Mouse (Mus musculus) liver, embryonic 11.5 days (tissue): Measurements from ENCODE around the gene Bricd5. TPM values are rescaled to one million over a fixed set of nuclear protein-coding genes. Genes with fewer than 3 reads are reported as not detected.

Source experiments
- ATAC-seq: fragments of 200-750 bp; cut with Nextera tagmentation; replicated peaks from 2 replicates; pipeline ENCODE4 v1.8.0; 2017; ENCODE audit warnings: moderate number of reproducible peaks, mild to moderate bottlenecking, moderate TSS enrichment, moderate library complexity; ENCODE audit not compliant: low FRiP score
- DNase-seq: peaks from one replicate; pipeline ENCODE4 v3.0.0-alpha.2; 2017; ENCODE audit warnings: low spot score
- H3K27ac ChIP-seq: fragments of 300-500 bp; sonication (generic); 2 replicates; pipeline ENCODE4 v1.5.1; 2014; ENCODE audit warnings: mild to moderate bottlenecking, low read depth, low read length, control low read depth
- H3K27me3 ChIP-seq: fragments of 300-500 bp; sonication (generic); replicated peaks from 2 replicates; pipeline ENCODE4 v1.6.1; 2014; ENCODE audit warnings: low read length, mixed read lengths; ENCODE audit not compliant: control insufficient read depth, insufficient read depth
- H3K36me3 ChIP-seq: fragments of 300-500 bp; sonication (generic); 2 replicates; pipeline ENCODE4 v1.6.1; 2014; ENCODE audit warnings: mild to moderate bottlenecking, low read length, moderate library complexity, mixed read lengths; ENCODE audit not compliant: control insufficient read depth, insufficient read depth
- H3K4me1 ChIP-seq: fragments of 300-500 bp; sonication (generic); replicated peaks from 2 replicates; pipeline ENCODE4 v1.6.1; 2014; ENCODE audit warnings: low read length, mixed read lengths; ENCODE audit not compliant: control insufficient read depth, insufficient read depth
- H3K4me2 ChIP-seq: fragments of 300-500 bp; sonication (generic); 2 replicates; pipeline ENCODE4 v1.6.1; 2014; ENCODE audit warnings: mild to moderate bottlenecking, control low read depth, moderate library complexity
- H3K4me3 ChIP-seq: fragments of 300-500 bp; sonication (generic); 2 replicates; pipeline ENCODE4 v1.5.1; 2014; ENCODE audit warnings: low read depth, low read length, control low read depth
- H3K9ac ChIP-seq: fragments of 300-500 bp; sonication (generic); 2 replicates; pipeline ENCODE4 v1.6.1; 2014; ENCODE audit warnings: low read depth, low read length, control low read depth
- H3K9me3 ChIP-seq: fragments of 300-500 bp; sonication (generic); 2 replicates; pipeline ENCODE4 v1.6.1; 2016; ENCODE audit warnings: low read length, inconsistent platforms, mixed read lengths; ENCODE audit not compliant: control insufficient read depth
- WGBS: fragments of 180-500 bp; shearing (Covaris S2); extraction: QIAGEN DNeasy Blood & Tissue Kit; methylation state at CpG from one replicate; pipeline ENCODE4 v1.1.7; 2014; 5-methylcytosine and 5-hydroxymethylcytosine counted together
- polyA plus RNA-seq: library from polyadenylated mRNA; unstranded; fragments of >200 nt; fragmentation: Nextera tagmentation; extraction: Ambion mirVana; gene quantifications from 2 replicates; pipeline ENCODE4 v1.2.1, GENCODE M21; 2014

Gene Bricd5
- polyA plus RNA-seq, 1 experiment from 2014 or later = 0.25 TPM

- H3K27me3 ChIP-seq = no peaks in the 10 kb centered on the region
Observed at GRCm38 (mm10) chr17:24502208-24502607, 28.5 kb downstream of the Bricd5 start.

GRCm38 (mm10) chr17:24504085-24504484 lies 30.4 kb downstream of the Bricd5 start:
- H3K4me1 ChIP-seq = peaks cover 10% of the 10 kb centered on the region

More at GRCm38 (mm10) chr17:24502208-24502607, 28.5 kb downstream of the Bricd5 start:
- Histone ChIP-seq H3K36me3 (no peaks in the 10 kb centered on the region), H3K27ac (no peak overlapping the region), H3K4me1 (peaks cover 7% of the 10 kb centered on the region), H3K9ac (no peak overlapping the region; the same call in 1 of the 2 replicates), H3K4me3 (no peak overlapping the region), H3K4me2 (no peak overlapping the region), H3K9me3 (no peaks in the 10 kb centered on the region)
- DNase-seq (no peak), ATAC-seq (no peak)
- 38% methylated on average over 11 of the region's 11 CpGs for WGBS

GRCm38 (mm10) chr17:24505286-24505955 lies 31.7 kb downstream of the Bricd5 start:
- H3K4me3 ChIP-seq = no peak overlapping the region
- DNase-seq = no peak
- no peak overlapping the region for H3K27ac ChIP-seq
- H3K9ac ChIP-seq = no peak overlapping the region
- peaks cover 14% of the 10 kb centered on the region for H3K36me3 ChIP-seq
- ATAC-seq = no peak
- 90% methylated on average over 30 of the region's 30 CpGs for WGBS
- H3K4me1 ChIP-seq = peaks cover 10% of the 10 kb centered on the region
- H3K27me3 ChIP-seq = no peaks in the 10 kb centered on the region
- H3K9me3 ChIP-seq = no peaks in the 10 kb centered on the region
- no peak overlapping the region for H3K4me2 ChIP-seq

More at GRCm38 (mm10) chr17:24504085-24504484, 30.4 kb downstream of the Bricd5 start:
- Histone ChIP-seq H3K36me3 (peaks cover 1% of the 10 kb centered on the region), H3K27me3 (no peaks in the 10 kb centered on the region), H3K9me3 (no peaks in the 10 kb centered on the region), H3K4me3 (no peak overlapping the region), H3K4me2 (no peak overlapping the region), H3K27ac (no peak overlapping the region), H3K9ac (no peak overlapping the region)
- DNase-seq = no peak
- ATAC-seq = no peak
- WGBS = 93% methylated on average over 10 of the region's 10 CpGs

GRCm38 (mm10) chr17:24506332-24507070 lies 32.8 kb downstream of the Bricd5 start:
- Histone ChIP-seq H3K9me3 (no peaks in the 10 kb centered on the region), H3K36me3 (peaks cover 20% of the 10 kb centered on the region), H3K27me3 (no peaks in the 10 kb centered on the region), H3K4me3 (peak overlapping the region; percentile 30), H3K4me2 (peak overlapping the region; percentile 56), H3K4me1 (peaks cover 10% of the 10 kb centered on the region), H3K27ac (no peak overlapping the region), H3K9ac (peak overlapping the region; percentile 17; the same call in 1 of the 2 replicates)
- WGBS = 31% methylated on average over 36 of the region's 36 CpGs
- DNase-seq (peak; percentile 47), ATAC-seq (peak; percentile 23; the same call in 1 of the 2 replicates)

GRCm38 (mm10) chr17:24507129-24507664 lies 33.5 kb downstream of the Bricd5 start:
- peak; percentile 29; the same call in 1 of the 2 replicates for ATAC-seq
- H3K27me3 ChIP-seq = no peaks in the 10 kb centered on the region
- H3K4me2 ChIP-seq = peak overlapping the region; percentile 56

GRCm38 (mm10) chr17:24507806-24508460 lies 34.2 kb downstream of the Bricd5 start:
- peaks cover 10% of the 10 kb centered on the region for H3K4me1 ChIP-seq
- no peak for ATAC-seq
- H3K4me3 ChIP-seq = no peak overlapping the region
- peaks cover 27% of the 10 kb centered on the region for H3K36me3 ChIP-seq
- H3K9ac ChIP-seq = no peak overlapping the region
- no peaks in the 10 kb centered on the region for H3K9me3 ChIP-seq
- no peaks in the 10 kb centered on the region for H3K27me3 ChIP-seq
- DNase-seq = no peak
- H3K4me2 ChIP-seq = no peak overlapping the region
- no peak overlapping the region for H3K27ac ChIP-seq
- WGBS = 75% methylated on average over 12 of the region's 12 CpGs

More at GRCm38 (mm10) chr17:24507129-24507664, 33.5 kb downstream of the Bricd5 start:
- no peak for DNase-seq
- Histone ChIP-seq H3K36me3 (peaks cover 27% of the 10 kb centered on the region), H3K9ac (no peak overlapping the region), H3K9me3 (no peaks in the 10 kb centered on the region), H3K4me3 (peak overlapping the region; percentile 30; the same call in 1 of the 2 replicates), H3K4me1 (peaks cover 10% of the 10 kb centered on the region), H3K27ac (no peak overlapping the region)
- 52% methylated on average over 17 of the region's 19 CpGs for WGBS

GRCm38 (mm10) chr17:24513609-24514008 lies 39.9 kb downstream of the Bricd5 start:
- Histone ChIP-seq H3K9me3 (no peaks in the 10 kb centered on the region), H3K4me2 (no peak overlapping the region), H3K4me1 (no peaks in the 10 kb centered on the region), H3K4me3 (no peak overlapping the region), H3K36me3 (peaks cover 43% of the 10 kb centered on the region), H3K27me3 (no peaks in the 10 kb centered on the region), H3K27ac (no peak overlapping the region), H3K9ac (no peak overlapping the region)
- 65% methylated on average over 5 of the region's 5 CpGs for WGBS
- no peak for DNase-seq
- peak; percentile 59 for ATAC-seq
